Mouse (Mus musculus): ENCODE measurements around the gene Fam71d. TPM values are rescaled to one million over a fixed set of nuclear protein-coding genes. Genes with fewer than 3 reads are reported as not detected.

Fam71d gene
- polyA plus RNA-seq, 1 experiment from 2014 or later: 0.46 TPM

GRCm38 (mm10) chr12:78688876-78689275 lies 2.5 kb upstream of the Fam71d start:
- Histone ChIP-seq H3K9me3 (ENCODE audit: control insufficient read depth, low read length) (no peaks in the 10 kb centered on the region), H3K4me1 (replicated peaks; ENCODE audit: control insufficient read depth, insufficient read depth, low read length) (no peaks in the 10 kb centered on the region), H3K4me2 (ENCODE audit: low read length) (no peak overlapping the region), H3K9ac (replicated peaks; ENCODE audit: low read depth, low read length) (no peak overlapping the region), H3K27me3 (replicated peaks; ENCODE audit: control insufficient read depth, insufficient read depth, low read length) (no peaks in the 10 kb centered on the region), H3K36me3 (ENCODE audit: control insufficient read depth, insufficient read depth) (no peaks in the 10 kb centered on the region), H3K4me3 (replicated peaks; ENCODE audit: low read length) (no peak overlapping the region), H3K27ac (ENCODE audit: low read length) (no peak overlapping the region)
- 90% methylated on average over 5 of the region's 5 CpGs for WGBS
- no peak for ATAC-seq

GRCm38 (mm10) chr12:78693281-78693680 lies 1.9 kb downstream of the Fam71d start:
- Histone ChIP-seq H3K27ac (ENCODE audit: low read length) (no peak overlapping the region), H3K36me3 (ENCODE audit: control insufficient read depth, insufficient read depth) (no peaks in the 10 kb centered on the region), H3K4me2 (ENCODE audit: low read length) (no peak overlapping the region), H3K9ac (replicated peaks; ENCODE audit: low read depth, low read length) (no peak overlapping the region), H3K27me3 (replicated peaks; ENCODE audit: control insufficient read depth, insufficient read depth, low read length) (no peaks in the 10 kb centered on the region), H3K4me3 (replicated peaks; ENCODE audit: low read length) (no peak overlapping the region), H3K9me3 (ENCODE audit: control insufficient read depth, low read length) (no peaks in the 10 kb centered on the region), H3K4me1 (replicated peaks; ENCODE audit: control insufficient read depth, insufficient read depth, low read length) (no peaks in the 10 kb centered on the region)
- no peak for ATAC-seq
- WGBS: 87% methylated on average over 2 of the region's 2 CpGs

GRCm38 (mm10) chr12:78717783-78718182 lies 26.4 kb downstream of the Fam71d start:
- ATAC-seq: no peak
- Histone ChIP-seq H3K27me3 (replicated peaks; ENCODE audit: control insufficient read depth, insufficient read depth, low read length) (no peaks in the 10 kb centered on the region), H3K4me2 (ENCODE audit: low read length) (no peak overlapping the region), H3K27ac (ENCODE audit: low read length) (no peak overlapping the region), H3K4me1 (replicated peaks; ENCODE audit: control insufficient read depth, insufficient read depth, low read length) (no peaks in the 10 kb centered on the region), H3K9me3 (ENCODE audit: control insufficient read depth, low read length) (no peaks in the 10 kb centered on the region), H3K36me3 (ENCODE audit: control insufficient read depth, insufficient read depth) (no peaks in the 10 kb centered on the region), H3K4me3 (replicated peaks; ENCODE audit: low read length) (no peak overlapping the region), H3K9ac (replicated peaks; ENCODE audit: low read depth, low read length) (no peak overlapping the region)
- 68% methylated on average over 2 of the region's 2 CpGs for WGBS

DNA sequence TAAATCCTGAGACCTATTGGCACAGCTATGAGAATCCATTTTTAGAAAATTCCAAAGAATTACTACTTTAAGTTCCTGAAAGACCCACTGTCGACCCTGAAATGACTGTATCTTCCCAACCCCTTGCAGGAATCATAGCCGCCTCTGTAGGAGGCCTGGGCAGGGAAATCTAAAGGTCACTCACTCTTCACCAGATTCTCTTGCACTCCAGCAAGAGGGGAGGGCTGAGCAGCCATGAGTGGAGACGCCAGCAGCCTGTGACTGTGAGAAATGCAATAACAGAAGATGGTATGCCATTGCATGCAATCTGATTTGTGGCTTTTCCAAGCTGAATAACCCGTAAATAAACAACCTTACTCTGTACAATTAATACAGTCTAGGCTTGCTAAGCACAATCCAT lies 36.4 kb downstream of the Fam71d start:
- no peak overlapping the region for H3K9ac ChIP-seq (replicated peaks; ENCODE audit: low read depth, low read length)
- H3K4me1 ChIP-seq (replicated peaks; ENCODE audit: control insufficient read depth, insufficient read depth, low read length): no peaks in the 10 kb centered on the region
- no peaks in the 10 kb centered on the region for H3K36me3 ChIP-seq (ENCODE audit: control insufficient read depth, insufficient read depth)
- no peak overlapping the region for H3K4me3 ChIP-seq (replicated peaks; ENCODE audit: low read length)
- H3K4me2 ChIP-seq (ENCODE audit: low read length): no peak overlapping the region
- no peaks in the 10 kb centered on the region for H3K9me3 ChIP-seq (ENCODE audit: control insufficient read depth, low read length)
- no peak overlapping the region for H3K27ac ChIP-seq (ENCODE audit: low read length)
- WGBS: 69% methylated on average over 4 of the region's 4 CpGs
- H3K27me3 ChIP-seq (replicated peaks; ENCODE audit: control insufficient read depth, insufficient read depth, low read length): no peaks in the 10 kb centered on the region
- no peak for ATAC-seq

DNA sequence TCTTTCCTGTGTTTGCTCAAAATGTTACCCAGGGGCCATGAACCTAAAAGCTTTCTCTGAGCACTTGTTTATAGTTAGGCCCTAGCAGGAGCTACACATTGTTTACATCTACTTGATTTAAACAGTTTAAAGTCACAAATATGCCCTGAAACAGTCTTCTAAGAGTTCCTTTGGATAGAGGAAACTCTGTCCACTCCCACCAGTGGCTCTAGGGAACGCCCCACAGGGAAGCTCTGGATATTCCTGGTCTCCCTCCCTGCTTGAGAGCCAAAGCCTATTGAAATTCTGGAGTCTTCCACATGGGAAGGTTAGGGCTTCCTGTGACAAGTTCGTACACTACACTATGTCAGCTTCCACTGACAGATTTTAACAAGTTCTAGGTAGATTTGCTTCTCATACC lies 48.3 kb downstream of the Fam71d start:
- Histone ChIP-seq H3K4me1 (replicated peaks; ENCODE audit: control insufficient read depth, insufficient read depth, low read length) (no peaks in the 10 kb centered on the region), H3K9me3 (ENCODE audit: control insufficient read depth, low read length) (no peaks in the 10 kb centered on the region), H3K27ac (ENCODE audit: low read length) (no peak overlapping the region), H3K4me3 (replicated peaks; ENCODE audit: low read length) (no peak overlapping the region), H3K4me2 (ENCODE audit: low read length) (no peak overlapping the region), H3K9ac (replicated peaks; ENCODE audit: low read depth, low read length) (no peak overlapping the region), H3K27me3 (replicated peaks; ENCODE audit: control insufficient read depth, insufficient read depth, low read length) (no peaks in the 10 kb centered on the region), H3K36me3 (ENCODE audit: control insufficient read depth, insufficient read depth) (no peaks in the 10 kb centered on the region)
- 70% methylated on average over 2 of the region's 2 CpGs for WGBS
- ATAC-seq: no peak

DNA sequence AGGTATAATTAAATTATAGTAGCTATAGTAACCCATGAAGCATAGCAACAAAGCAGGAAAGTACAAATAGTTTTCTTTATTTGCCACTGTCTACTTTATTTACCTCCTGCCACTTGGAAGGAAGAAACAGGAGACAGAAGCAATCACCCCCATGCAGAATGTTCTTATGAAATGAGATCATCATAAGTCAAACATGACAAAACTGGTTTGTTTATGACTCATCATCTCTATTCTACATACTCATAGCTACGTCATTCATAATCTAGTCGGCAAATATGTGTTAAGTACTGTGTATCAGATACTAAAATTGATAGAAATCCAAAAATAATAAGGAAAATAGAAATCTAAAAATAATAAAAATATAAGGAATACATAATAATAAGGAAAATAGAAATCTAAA lies 49.0 kb downstream of the Fam71d start:
- 100% methylated on average over 2 of the region's 2 CpGs for WGBS
- Histone ChIP-seq H3K4me3 (replicated peaks; ENCODE audit: low read length) (no peak overlapping the region), H3K9me3 (ENCODE audit: control insufficient read depth, low read length) (no peaks in the 10 kb centered on the region), H3K27ac (ENCODE audit: low read length) (no peak overlapping the region), H3K36me3 (ENCODE audit: control insufficient read depth, insufficient read depth) (no peaks in the 10 kb centered on the region), H3K9ac (replicated peaks; ENCODE audit: low read depth, low read length) (no peak overlapping the region), H3K4me2 (ENCODE audit: low read length) (no peak overlapping the region), H3K4me1 (replicated peaks; ENCODE audit: control insufficient read depth, insufficient read depth, low read length) (no peaks in the 10 kb centered on the region), H3K27me3 (replicated peaks; ENCODE audit: control insufficient read depth, insufficient read depth, low read length) (no peaks in the 10 kb centered on the region)
- ATAC-seq: no peak

- 73% methylated on average over 6 of the region's 6 CpGs for WGBS
- no peak for ATAC-seq
- H3K9me3 ChIP-seq (ENCODE audit: control insufficient read depth, low read length): no peaks in the 10 kb centered on the region
Observed at GRCm38 (mm10) chr12:78746226-78746625, 54.9 kb downstream of the Fam71d start.

GRCm38 (mm10) chr12:78747406-78747805 lies 56.1 kb downstream of the Fam71d start:
- no peak for ATAC-seq
- Histone ChIP-seq H3K27me3 (replicated peaks; ENCODE audit: control insufficient read depth, insufficient read depth, low read length) (peaks cover 5% of the 10 kb centered on the region), H3K4me3 (replicated peaks; ENCODE audit: low read length) (no peak overlapping the region), H3K4me2 (ENCODE audit: low read length) (no peak overlapping the region), H3K36me3 (ENCODE audit: control insufficient read depth, insufficient read depth) (no peaks in the 10 kb centered on the region), H3K27ac (ENCODE audit: low read length) (no peak overlapping the region), H3K9me3 (ENCODE audit: control insufficient read depth, low read length) (no peaks in the 10 kb centered on the region), H3K9ac (replicated peaks; ENCODE audit: low read depth, low read length) (no peak overlapping the region), H3K4me1 (replicated peaks; ENCODE audit: control insufficient read depth, insufficient read depth, low read length) (peaks cover 6% of the 10 kb centered on the region; the same call in 1 of the 2 replicates)
- 29% methylated on average over 1 of the region's 1 CpGs for WGBS

More at GRCm38 (mm10) chr12:78746226-78746625, 54.9 kb downstream of the Fam71d start:
- no peak overlapping the region for H3K4me3 ChIP-seq (replicated peaks; ENCODE audit: low read length)
- peaks cover 6% of the 10 kb centered on the region; the same call in 1 of the 2 replicates for H3K4me1 ChIP-seq (replicated peaks; ENCODE audit: control insufficient read depth, insufficient read depth, low read length)
- peaks cover 5% of the 10 kb centered on the region for H3K27me3 ChIP-seq (replicated peaks; ENCODE audit: control insufficient read depth, insufficient read depth, low read length)
- no peak overlapping the region for H3K9ac ChIP-seq (replicated peaks; ENCODE audit: low read depth, low read length)
- no peak overlapping the region for H3K27ac ChIP-seq (ENCODE audit: low read length)
- H3K4me2 ChIP-seq (ENCODE audit: low read length): no peak overlapping the region
- H3K36me3 ChIP-seq (ENCODE audit: control insufficient read depth, insufficient read depth): no peaks in the 10 kb centered on the region

- Histone ChIP-seq H3K9ac (replicated peaks; ENCODE audit: low read depth, low read length) (peak overlapping the region; percentile 57), H3K9me3 (ENCODE audit: control insufficient read depth, low read length) (no peaks in the 10 kb centered on the region), H3K27ac (ENCODE audit: low read length) (0 out of 2 replicates have a peak overlapping the region, but pooled peaks have one; percentile 31), H3K4me1 (replicated peaks; ENCODE audit: control insufficient read depth, insufficient read depth, low read length) (peaks cover 6% of the 10 kb centered on the region; the same call in 1 of the 2 replicates), H3K4me2 (ENCODE audit: low read length) (peak overlapping the region; percentile 99), H3K36me3 (ENCODE audit: control insufficient read depth, insufficient read depth) (no peaks in the 10 kb centered on the region), H3K27me3 (replicated peaks; ENCODE audit: control insufficient read depth, insufficient read depth, low read length) (peaks cover 5% of the 10 kb centered on the region), H3K4me3 (replicated peaks; ENCODE audit: low read length) (peak overlapping the region; percentile 78)
- ATAC-seq: peak; percentile 2
- WGBS: 0% methylated on average over 10 of the region's 10 CpGs
Observed at GRCm38 (mm10) chr12:78748113-78748512, 56.8 kb downstream of the Fam71d start.
